Mouse (Mus musculus) cerebellum, adult 2 months (tissue): ENCODE results near the gene Cyp2d40. TPM values are rescaled to one million over a fixed set of nuclear protein-coding genes. Genes with fewer than 3 reads are reported as not detected.
"Not testable (repeated sequence)": the region's sequence is repeated elsewhere in the genome, so short reads cannot be mapped to it uniquely, and the experiment has no call there.

Source experiments
- DNase-seq, 2 experiments: peaks; one replicate each; pipeline ENCODE4 v3.0.0; 2021
- H3K27ac ChIP-seq: fragments of 200-500 bp; 2 replicates; pipeline ENCODE4 v1.5.1; 2012; ENCODE audit warnings: low read length, control low read depth, inconsistent platforms; ENCODE audit not compliant: insufficient read depth
- H3K27me3 ChIP-seq: fragments of 200-500 bp; 2 replicates; pipeline ENCODE4 v1.6.1; 2012; ENCODE audit warnings: inconsistent platforms, mild to moderate bottlenecking, low read length, moderate library complexity; ENCODE audit not compliant: control insufficient read depth, insufficient read depth
- H3K4me1 ChIP-seq: fragments of 200-500 bp; 2 replicates; pipeline ENCODE4 v1.6.1; 2011; ENCODE audit warnings: low read length; ENCODE audit not compliant: control insufficient read depth, insufficient read depth
- H3K4me3 ChIP-seq: fragments of 200-500 bp; replicated peaks from 2 replicates; pipeline ENCODE3; 2011; ENCODE audit warnings: mild to moderate bottlenecking, low read depth, low read length, control low read depth; ENCODE audit not compliant: insufficient read depth
- CTCF ChIP-seq: fragments of 200-500 bp; IDR thresholded peaks from 2 replicates; pipeline ENCODE4 v1.5.1; 2011; ENCODE audit warnings: low read depth, mild to moderate bottlenecking, control low read depth, low read length, moderate library complexity, borderline replicate concordance; ENCODE audit not compliant: insufficient read depth
- POLR2A ChIP-seq: fragments of 200-500 bp; IDR thresholded peaks from 2 replicates; pipeline ENCODE4 v1.6.1; 2011; ENCODE audit warnings: low read length, control low read depth, borderline replicate concordance; ENCODE audit not compliant: insufficient read depth
- WGBS: fragments of 180-500 bp; shearing (Covaris S2); methylation state at CpG from one replicate; pipeline ENCODE4 v1.1.7; 2018; 5-methylcytosine and 5-hydroxymethylcytosine counted together
- polyA plus RNA-seq: library from polyadenylated mRNA; depleted of rRNA; stranded (reverse); fragments of >200 nt; gene quantifications from 2 replicates; pipeline ENCODE4 v1.2.3, GENCODE M21; 2012

Gene Cyp2d40
- polyA plus RNA-seq, 1 experiment = not detected

- DNase-seq = no peak
- H3K27ac ChIP-seq = no peak overlapping the region
- 87% methylated on average over 6 of the region's 6 CpGs for WGBS
- H3K4me3 ChIP-seq = no peak overlapping the region
- TF ChIP-seq POLR2A = no peak
- TF ChIP-seq CTCF = no peak
- H3K27me3 ChIP-seq = no peaks in the 10 kb centered on the region
- H3K4me1 ChIP-seq = no peaks in the 10 kb centered on the region
Observed at GRCm38 (mm10) chr15:82793868-82794267, 29.9 kb upstream of the Cyp2d40 start.

DNA sequence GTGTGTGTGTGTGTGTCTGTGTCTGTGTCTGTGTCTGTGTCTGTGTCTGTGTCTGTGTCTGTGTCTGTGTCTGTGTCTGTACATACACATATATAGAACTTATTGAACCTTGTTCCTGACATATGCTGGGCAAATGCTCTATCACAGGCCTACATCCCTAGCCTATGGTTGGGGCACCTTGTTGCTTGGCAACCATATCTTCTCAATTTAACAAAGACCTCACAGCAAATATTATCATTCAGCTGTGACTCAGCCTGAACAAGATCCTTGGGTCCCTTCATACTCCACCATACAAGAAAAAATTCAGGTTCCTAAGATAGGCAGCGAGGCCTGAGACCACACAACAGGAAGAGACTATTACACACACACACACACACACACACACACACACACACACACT lies 29.5 kb upstream of the Cyp2d40 start:
- Histone ChIP-seq H3K27me3 (no peaks in the 10 kb centered on the region), H3K27ac (no peak overlapping the region), H3K4me1 (no peaks in the 10 kb centered on the region), H3K4me3 (no peak overlapping the region)
- 81% methylated on average over 1 of the region's 1 CpGs for WGBS
- no peak for DNase-seq
- TF ChIP-seq POLR2A (no peak), CTCF (no peak)

GRCm38 (mm10) chr15:82792566-82792965 lies 28.6 kb upstream of the Cyp2d40 start:
- no peaks in the 10 kb centered on the region for H3K4me1 ChIP-seq
- no peak overlapping the region for H3K4me3 ChIP-seq
- DNase-seq = no peak
- 93% methylated on average over 11 of the region's 11 CpGs for WGBS
- no peak overlapping the region for H3K27ac ChIP-seq
- H3K27me3 ChIP-seq = no peaks in the 10 kb centered on the region
- TF ChIP-seq CTCF (no peak), POLR2A (no peak)

DNA sequence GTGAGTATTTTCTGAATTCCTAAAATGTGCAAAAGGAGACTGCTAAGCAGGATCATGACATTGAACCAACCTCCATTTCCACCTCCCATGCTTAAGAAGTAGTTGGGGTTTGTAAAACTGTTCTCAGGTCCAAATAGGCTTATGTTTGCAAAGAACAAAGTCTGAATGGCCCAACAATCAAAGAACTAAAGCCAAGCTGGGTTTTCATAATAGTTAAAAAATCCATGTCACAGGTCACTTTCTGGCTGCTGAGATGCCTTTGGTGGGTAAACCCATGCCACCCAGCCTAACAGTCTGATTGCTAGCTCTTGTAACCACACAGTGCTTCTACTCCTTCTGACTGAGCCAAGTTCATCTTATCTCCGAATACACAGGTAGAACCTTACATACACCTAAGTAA lies 20.6 kb upstream of the Cyp2d40 start:
- H3K4me1 ChIP-seq = no peaks in the 10 kb centered on the region
- H3K27ac ChIP-seq = no peak overlapping the region
- no peak overlapping the region for H3K4me3 ChIP-seq
- no peak for DNase-seq
- 89% methylated on average over 1 of the region's 1 CpGs for WGBS
- no peaks in the 10 kb centered on the region for H3K27me3 ChIP-seq
- no peak for TF ChIP-seq CTCF
- no peak for TF ChIP-seq POLR2A

GRCm38 (mm10) chr15:82783800-82784199 lies 19.8 kb upstream of the Cyp2d40 start:
- H3K4me1 ChIP-seq = no peaks in the 10 kb centered on the region
- H3K27ac ChIP-seq = no peak overlapping the region
- WGBS = 83% methylated on average over 1 of the region's 1 CpGs
- H3K4me3 ChIP-seq = no peak overlapping the region
- TF ChIP-seq POLR2A = no peak
- TF ChIP-seq CTCF = no peak
- no peak for DNase-seq
- no peaks in the 10 kb centered on the region for H3K27me3 ChIP-seq

GRCm38 (mm10) chr15:82777856-82778255 lies 13.9 kb upstream of the Cyp2d40 start:
- H3K4me3 ChIP-seq, H3K27ac ChIP-seq, DNase-seq, H3K4me1 ChIP-seq, H3K27me3 ChIP-seq: not testable (repeated sequence)
- 80% methylated on average over 5 of the region's 5 CpGs for WGBS

- no peak for DNase-seq
- H3K4me1 ChIP-seq = no peaks in the 10 kb centered on the region
- H3K4me3 ChIP-seq = no peak overlapping the region
- no peak for TF ChIP-seq CTCF
- TF ChIP-seq POLR2A = no peak
- H3K27ac ChIP-seq = no peak overlapping the region
- H3K27me3 ChIP-seq = no peaks in the 10 kb centered on the region
- WGBS = 84% methylated on average over 2 of the region's 2 CpGs
Observed at GRCm38 (mm10) chr15:82765943-82766342, 2.0 kb upstream of the Cyp2d40 start.

DNA sequence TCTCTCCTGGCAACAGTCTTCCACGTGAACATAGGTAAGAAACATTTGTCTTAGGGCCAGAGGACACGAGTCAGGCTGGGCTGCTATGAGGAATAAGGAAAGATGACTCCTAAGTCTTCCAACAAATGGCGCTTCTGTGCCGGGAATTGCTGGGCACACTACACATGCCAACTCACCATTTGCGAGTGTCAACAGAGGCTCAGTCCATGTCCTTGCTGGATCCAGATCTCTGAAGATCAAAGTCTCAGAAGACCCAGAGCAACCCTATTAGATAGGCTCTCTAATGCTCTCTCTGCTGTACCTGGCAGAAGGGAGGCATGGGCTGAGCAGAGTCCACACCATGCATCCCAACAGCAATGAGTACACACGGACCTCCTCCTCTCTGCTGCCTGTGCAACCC lies 898 bp upstream of the Cyp2d40 start:
- no peak for DNase-seq
- Histone ChIP-seq H3K27me3 (no peaks in the 10 kb centered on the region), H3K4me3 (no peak overlapping the region), H3K27ac (no peak overlapping the region), H3K4me1 (no peaks in the 10 kb centered on the region)
- TF ChIP-seq CTCF (no peak), POLR2A (no peak)
- WGBS = 78% methylated on average over 6 of the region's 6 CpGs

GRCm38 (mm10) chr15:82748141-82748540 lies 15.8 kb downstream of the Cyp2d40 start:
- H3K27ac ChIP-seq = no peak overlapping the region
- TF ChIP-seq CTCF (no peak), POLR2A (no peak)
- no peak overlapping the region for H3K4me3 ChIP-seq
- WGBS = 34% methylated on average over 1 of the region's 1 CpGs
- no peak for DNase-seq
- H3K4me1 ChIP-seq = no peaks in the 10 kb centered on the region
- H3K27me3 ChIP-seq = no peaks in the 10 kb centered on the region
